Mouse (Mus musculus) heart, embryonic 10.5 days (tissue): ENCODE results near the gene Adamts2. TPM values are rescaled to one million over a fixed set of nuclear protein-coding genes. Genes with fewer than 3 reads are reported as not detected.

Experiments
- DNase-seq: peaks from one replicate; pipeline ENCODE4 v3.0.0-alpha.2; 2017; ENCODE audit warnings: low spot score
- H3K27ac ChIP-seq: fragments of 300-500 bp; sonication (generic); 2 replicates; pipeline ENCODE4 v1.5.1; 2016; ENCODE audit warnings: mild to moderate bottlenecking
- H3K27me3 ChIP-seq: fragments of 300-500 bp; sonication (generic); 2 replicates; pipeline ENCODE4 v1.6.1; 2016; ENCODE audit warnings: mild to moderate bottlenecking; ENCODE audit not compliant: poor library complexity, insufficient read depth, severe bottlenecking
- H3K36me3 ChIP-seq: fragments of 300-500 bp; sonication (generic); 2 replicates; pipeline ENCODE4 v1.6.1; 2016; ENCODE audit warnings: mild to moderate bottlenecking, moderate library complexity
- H3K4me1 ChIP-seq: fragments of 300-500 bp; sonication (generic); 2 replicates; pipeline ENCODE4 v1.6.1; 2016; ENCODE audit warnings: mild to moderate bottlenecking
- H3K4me3 ChIP-seq: fragments of 300-500 bp; sonication (generic); 2 replicates; pipeline ENCODE4 v1.5.1; 2016; ENCODE audit warnings: mild to moderate bottlenecking, moderate library complexity
- H3K9me3 ChIP-seq: fragments of 300-500 bp; sonication (generic); 2 replicates; pipeline ENCODE4 v1.6.1; 2016; ENCODE audit warnings: mild to moderate bottlenecking, moderate library complexity
- WGBS: fragments of 180-500 bp; shearing (Covaris S2); methylation state at CpG from one replicate; pipeline ENCODE4 v1.1.7; 2016; 5-methylcytosine and 5-hydroxymethylcytosine counted together
- polyA plus RNA-seq: library from polyadenylated mRNA; unstranded; fragments of >200 nt; fragmentation: Nextera tagmentation; extraction: Ambion mirVana; gene quantifications from 2 replicates; pipeline ENCODE4 v1.2.1, GENCODE M21; 2016

The Adamts2 gene
- polyA plus RNA-seq, 1 experiment from 2014 or later: 3.9 TPM

GRCm38 (mm10) chr11:50664826-50665225, 62.9 kb downstream of the Adamts2 start:
- Histone ChIP-seq H3K27me3 (0 out of 2 replicates have a peak, but pooled peaks cover 8% of the 10 kb centered on the region), H3K9me3 (no peaks in the 10 kb centered on the region), H3K4me1 (0 out of 2 replicates have a peak, but pooled peaks cover 6% of the 10 kb centered on the region), H3K27ac (no peak overlapping the region), H3K4me3 (no peak overlapping the region), H3K36me3 (no peaks in the 10 kb centered on the region)
- DNase-seq: no peak
- WGBS: 69% methylated on average over 4 of the region's 4 CpGs

- no peak overlapping the region for H3K27ac ChIP-seq
- no peaks in the 10 kb centered on the region for H3K36me3 ChIP-seq
- peaks cover 25% of the 10 kb centered on the region; the same call in 1 of the 2 replicates for H3K4me1 ChIP-seq
- peaks cover 19% of the 10 kb centered on the region for H3K27me3 ChIP-seq
- 76% methylated on average over 9 of the region's 9 CpGs for WGBS
- DNase-seq: no peak
- no peak overlapping the region for H3K4me3 ChIP-seq
- H3K9me3 ChIP-seq: no peaks in the 10 kb centered on the region
These were observed 67.9 kb downstream of the Adamts2 start for GRCm38 (mm10) chr11:50669542-50670362.

GRCm38 (mm10) chr11:50670363-50670725, 68.5 kb downstream of the Adamts2 start:
- WGBS: 74% methylated on average over 5 of the region's 5 CpGs
- Histone ChIP-seq H3K9me3 (no peaks in the 10 kb centered on the region), H3K36me3 (no peaks in the 10 kb centered on the region), H3K4me1 (peaks cover 25% of the 10 kb centered on the region; the same call in 1 of the 2 replicates), H3K27ac (no peak overlapping the region), H3K27me3 (peaks cover 23% of the 10 kb centered on the region), H3K4me3 (no peak overlapping the region)
- no peak for DNase-seq

- H3K27ac ChIP-seq: no peak overlapping the region
- WGBS: 96% methylated on average over 1 of the region's 1 CpGs
- DNase-seq: no peak
- no peaks in the 10 kb centered on the region for H3K36me3 ChIP-seq
- peaks cover 24% of the 10 kb centered on the region for H3K27me3 ChIP-seq
- peaks cover 25% of the 10 kb centered on the region; the same call in 1 of the 2 replicates for H3K4me1 ChIP-seq
- H3K4me3 ChIP-seq: no peak overlapping the region
- no peaks in the 10 kb centered on the region for H3K9me3 ChIP-seq
These were observed 69.0 kb downstream of the Adamts2 start for GRCm38 (mm10) chr11:50670881-50671280.

- Histone ChIP-seq H3K27ac (no peak overlapping the region), H3K4me1 (peaks cover 25% of the 10 kb centered on the region; the same call in 1 of the 2 replicates), H3K4me3 (no peak overlapping the region), H3K36me3 (no peaks in the 10 kb centered on the region), H3K27me3 (peaks cover 24% of the 10 kb centered on the region), H3K9me3 (no peaks in the 10 kb centered on the region)
- 71% methylated on average over 2 of the region's 2 CpGs for WGBS
- no peak for DNase-seq
These were observed 69.5 kb downstream of the Adamts2 start for GRCm38 (mm10) chr11:50671376-50671775.

GRCm38 (mm10) chr11:50671820-50672310, 70.0 kb downstream of the Adamts2 start:
- no peak for DNase-seq
- Histone ChIP-seq H3K27me3 (peaks cover 24% of the 10 kb centered on the region), H3K4me3 (no peak overlapping the region), H3K27ac (no peak overlapping the region), H3K9me3 (no peaks in the 10 kb centered on the region), H3K36me3 (no peaks in the 10 kb centered on the region), H3K4me1 (peaks cover 25% of the 10 kb centered on the region; the same call in 1 of the 2 replicates)
- 40% methylated on average over 7 of the region's 7 CpGs for WGBS

- DNase-seq: no peak
- Histone ChIP-seq H3K27me3 (peaks cover 24% of the 10 kb centered on the region), H3K4me3 (no peak overlapping the region), H3K27ac (0 out of 2 replicates have a peak overlapping the region, but pooled peaks have one; percentile 17), H3K36me3 (no peaks in the 10 kb centered on the region), H3K9me3 (no peaks in the 10 kb centered on the region), H3K4me1 (peaks cover 25% of the 10 kb centered on the region; the same call in 1 of the 2 replicates)
- 42% methylated on average over 7 of the region's 7 CpGs for WGBS
These were observed 71.0 kb downstream of the Adamts2 start for GRCm38 (mm10) chr11:50672866-50673265.

- DNase-seq: no peak
- H3K4me3 ChIP-seq: no peak overlapping the region
- peaks cover 24% of the 10 kb centered on the region for H3K27me3 ChIP-seq
- H3K9me3 ChIP-seq: no peaks in the 10 kb centered on the region
- no peaks in the 10 kb centered on the region for H3K36me3 ChIP-seq
- WGBS: 65% methylated on average over 7 of the region's 7 CpGs
- H3K4me1 ChIP-seq: peaks cover 25% of the 10 kb centered on the region; the same call in 1 of the 2 replicates
- no peak overlapping the region for H3K27ac ChIP-seq
These were observed 71.8 kb downstream of the Adamts2 start for GRCm38 (mm10) chr11:50673525-50674250.

- 81% methylated on average over 9 of the region's 9 CpGs for WGBS
- DNase-seq: no peak
- Histone ChIP-seq H3K27ac (no peak overlapping the region), H3K36me3 (no peaks in the 10 kb centered on the region), H3K4me1 (peaks cover 24% of the 10 kb centered on the region; the same call in 1 of the 2 replicates), H3K27me3 (peaks cover 24% of the 10 kb centered on the region), H3K9me3 (no peaks in the 10 kb centered on the region), H3K4me3 (no peak overlapping the region)
These were observed 72.5 kb downstream of the Adamts2 start for GRCm38 (mm10) chr11:50674390-50674789.

- no peak overlapping the region for H3K27ac ChIP-seq
- H3K4me1 ChIP-seq: no peaks in the 10 kb centered on the region
- H3K36me3 ChIP-seq: no peaks in the 10 kb centered on the region
- WGBS: 92% methylated on average over 10 of the region's 10 CpGs
- H3K4me3 ChIP-seq: no peak overlapping the region
- DNase-seq: no peak
- no peaks in the 10 kb centered on the region for H3K9me3 ChIP-seq
- 0 out of 2 replicates have a peak, but pooled peaks cover 13% of the 10 kb centered on the region for H3K27me3 ChIP-seq
These were observed 76.8 kb downstream of the Adamts2 start for GRCm38 (mm10) chr11:50678650-50679049.

- Histone ChIP-seq H3K9me3 (no peaks in the 10 kb centered on the region), H3K36me3 (no peaks in the 10 kb centered on the region), H3K4me3 (no peak overlapping the region), H3K4me1 (no peaks in the 10 kb centered on the region), H3K27ac (no peak overlapping the region), H3K27me3 (0 out of 2 replicates have a peak, but pooled peaks cover 6% of the 10 kb centered on the region)
- 87% methylated on average over 7 of the region's 7 CpGs for WGBS
- DNase-seq: no peak
These were observed 80.1 kb downstream of the Adamts2 start for GRCm38 (mm10) chr11:50681940-50682339.

- H3K36me3 ChIP-seq: no peaks in the 10 kb centered on the region
- 68% methylated on average over 2 of the region's 2 CpGs for WGBS
- H3K4me3 ChIP-seq: no peak overlapping the region
- no peaks in the 10 kb centered on the region for H3K9me3 ChIP-seq
- H3K27ac ChIP-seq: no peak overlapping the region
- 0 out of 2 replicates have a peak, but pooled peaks cover 6% of the 10 kb centered on the region for H3K27me3 ChIP-seq
- DNase-seq: no peak
- no peaks in the 10 kb centered on the region for H3K4me1 ChIP-seq
These were observed 81.9 kb downstream of the Adamts2 start for GRCm38 (mm10) chr11:50683821-50684220.

- WGBS: 83% methylated on average over 3 of the region's 3 CpGs
- Histone ChIP-seq H3K27ac (no peak overlapping the region), H3K9me3 (no peaks in the 10 kb centered on the region), H3K4me3 (no peak overlapping the region), H3K4me1 (no peaks in the 10 kb centered on the region), H3K27me3 (0 out of 2 replicates have a peak, but pooled peaks cover 3% of the 10 kb centered on the region), H3K36me3 (no peaks in the 10 kb centered on the region)
- no peak for DNase-seq
These were observed 86.7 kb downstream of the Adamts2 start for GRCm38 (mm10) chr11:50688584-50688983.
